Mouse (Mus musculus) spleen, adult 2 months (tissue): Measurements from ENCODE around the gene Clasp2. TPM values are rescaled to one million over a fixed set of nuclear protein-coding genes. Genes with fewer than 3 reads are reported as not detected.
"Not testable (repeated sequence)": the region's sequence is repeated elsewhere in the genome, so short reads cannot be mapped to it uniquely, and the experiment has no call there.

Source experiments
- DNase-seq, 2 experiments: peaks; one replicate each; pipeline versions ENCODE4 v3.0.0 to v3.0.0-alpha.2; 2012 to 2021; ENCODE audit warnings: low spot score in 2 of 2, low read depth in 1 of 2
- H3K27ac ChIP-seq: fragments of 200-500 bp; 2 replicates; pipeline ENCODE4 v1.5.1; 2012; ENCODE audit warnings: low read length, inconsistent platforms; ENCODE audit not compliant: insufficient read depth
- H3K27me3 ChIP-seq: fragments of 200-500 bp; 2 replicates; pipeline ENCODE4 v1.6.1; 2012; ENCODE audit warnings: mild to moderate bottlenecking, moderate library complexity, low read length, inconsistent platforms; ENCODE audit not compliant: control insufficient read depth, insufficient read depth
- H3K36me3 ChIP-seq: fragments of 200-500 bp; 2 replicates; pipeline ENCODE4 v1.6.1; 2012; ENCODE audit warnings: mild to moderate bottlenecking, low read length, inconsistent platforms; ENCODE audit not compliant: control insufficient read depth, insufficient read depth
- H3K4me1 ChIP-seq: fragments of 200-500 bp; 2 replicates; pipeline ENCODE4 v1.6.1; 2011; ENCODE audit warnings: inconsistent platforms; ENCODE audit not compliant: control insufficient read depth, insufficient read depth, insufficient read length
- H3K4me3 ChIP-seq: fragments of 200-500 bp; 2 replicates; pipeline ENCODE4 v1.5.1; 2011; ENCODE audit warnings: mild to moderate bottlenecking, inconsistent platforms; ENCODE audit not compliant: insufficient read depth, insufficient read length; ENCODE audit errors: extremely low read depth
- CTCF ChIP-seq: fragments of 200-500 bp; IDR thresholded peaks from 2 replicates; pipeline ENCODE4 v1.5.1; 2011; ENCODE audit warnings: mild to moderate bottlenecking, inconsistent platforms; ENCODE audit not compliant: insufficient read depth, insufficient read length, insufficient replicate concordance; ENCODE audit errors: extremely low read depth
- POLR2A ChIP-seq: fragments of 200-500 bp; IDR thresholded peaks from 2 replicates; pipeline ENCODE4 v1.6.1; 2011; ENCODE audit warnings: low read depth, low read length, inconsistent platforms
- WGBS: fragments of 180-500 bp; shearing (Covaris S2); methylation state at CpG from one replicate; pipeline ENCODE4 v1.1.7; 2018; 5-methylcytosine and 5-hydroxymethylcytosine counted together
- polyA plus RNA-seq: library from polyadenylated mRNA; depleted of rRNA; stranded (reverse); fragments of >200 nt; gene quantifications from 2 replicates; pipeline ENCODE4 v1.2.3, GENCODE M21; 2012

Gene Clasp2
- polyA plus RNA-seq, 1 experiment: 8.1 TPM

GRCm38 (mm10) chr9:113782362-113783005 is 41.2 kb downstream of the Clasp2 start:
- 85% methylated on average over 4 of the region's 4 CpGs for WGBS
- H3K4me3 ChIP-seq: no peak overlapping the region
- DNase-seq: no peak
- no peak overlapping the region for H3K27ac ChIP-seq
- H3K4me1 ChIP-seq: no peaks in the 10 kb centered on the region; the same call in 1 of the 2 replicates
- 0 out of 2 replicates have a peak, but pooled peaks cover 1% of the 10 kb centered on the region for H3K36me3 ChIP-seq
- H3K27me3 ChIP-seq: no peaks in the 10 kb centered on the region
- TF ChIP-seq CTCF (no peak), POLR2A (no peak)

GRCm38 (mm10) chr9:113783674-113784073 is 42.4 kb downstream of the Clasp2 start:
- 53% methylated on average over 5 of the region's 5 CpGs for WGBS
- Histone ChIP-seq H3K4me1 (no peaks in the 10 kb centered on the region; the same call in 1 of the 2 replicates), H3K36me3 (0 out of 2 replicates have a peak, but pooled peaks cover 1% of the 10 kb centered on the region), H3K27me3 (no peaks in the 10 kb centered on the region), H3K4me3 (no peak overlapping the region), H3K27ac (no peak overlapping the region)
- no peak for TF ChIP-seq CTCF
- no peak for TF ChIP-seq POLR2A
- DNase-seq: no peak

- not testable (repeated sequence) for H3K27ac ChIP-seq, H3K27me3 ChIP-seq, H3K4me1 ChIP-seq, H3K36me3 ChIP-seq, DNase-seq, H3K4me3 ChIP-seq
- 87% methylated on average over 6 of the region's 6 CpGs for WGBS
These were observed 48.0 kb downstream of the Clasp2 start for GRCm38 (mm10) chr9:113789283-113789682.

GRCm38 (mm10) chr9:113792651-113793512 is 51.6 kb downstream of the Clasp2 start:
- no peaks in the 10 kb centered on the region for H3K27me3 ChIP-seq
- H3K36me3 ChIP-seq: no peaks in the 10 kb centered on the region
- peak overlapping the region; percentile 19; the same call in 1 of the 2 replicates for H3K27ac ChIP-seq
- DNase-seq: peak; percentile 36 to 37
- no peaks in the 10 kb centered on the region; the same call in 1 of the 2 replicates for H3K4me1 ChIP-seq
- TF ChIP-seq CTCF (no peak), POLR2A (no peak)
- peak overlapping the region; percentile 42 for H3K4me3 ChIP-seq
- WGBS: 8% methylated on average over 17 of the region's 17 CpGs

GRCm38 (mm10) chr9:113793513-113793905 is 52.2 kb downstream of the Clasp2 start:
- 66% methylated on average over 3 of the region's 3 CpGs for WGBS
- Histone ChIP-seq H3K27me3 (no peaks in the 10 kb centered on the region), H3K4me1 (no peaks in the 10 kb centered on the region; the same call in 1 of the 2 replicates), H3K4me3 (peak overlapping the region; percentile 25), H3K27ac (no peak overlapping the region), H3K36me3 (no peaks in the 10 kb centered on the region)
- no peak for DNase-seq
- TF ChIP-seq CTCF: no peak
- TF ChIP-seq POLR2A: no peak

- Histone ChIP-seq H3K4me1 (no peaks in the 10 kb centered on the region; the same call in 1 of the 2 replicates), H3K4me3 (no peak overlapping the region; the same call in 1 of the 2 replicates), H3K27me3 (no peaks in the 10 kb centered on the region), H3K36me3 (no peaks in the 10 kb centered on the region), H3K27ac (no peak overlapping the region)
- whole genome bisulfite sequencing: 73% methylated on average over 2 of the region's 2 CpGs
- no peak for DNase-seq
- TF ChIP-seq POLR2A: no peak
These were observed 52.7 kb downstream of the Clasp2 start for GRCm38 (mm10) chr9:113793966-113794365.

- no peak for DNase-seq
- Histone ChIP-seq H3K36me3 (no peaks in the 10 kb centered on the region), H3K4me1 (no peaks in the 10 kb centered on the region; the same call in none of the 2 replicates), H3K27me3 (no peaks in the 10 kb centered on the region), H3K4me3 (no peak overlapping the region), H3K27ac (no peak overlapping the region)
- TF ChIP-seq CTCF (no peak), POLR2A (no peak)
- 87% methylated on average over 5 of the region's 5 CpGs for WGBS
These were observed 55.9 kb downstream of the Clasp2 start for GRCm38 (mm10) chr9:113797206-113797605.
